Comparison of ENCODE assay signal across 20 mouse cellular contexts in genomic region chr11:23389649-23390048, GRCm38 (mm10).
A peak's percentile ranks its signal among the peaks of the same experiment; 100 is the strongest.
DNase-seq lines count a peak whose midpoint lies in the region; ATAC-seq and TF ChIP-seq lines count a peak whose summit lies in the region.
"Had no signal": no experiment of that assay in that cellular context is flagged by ENCODE, and none has a peak within 500 bp of the region (broad histone marks: within the 10 kb centered on the region; RNA-seq: fewer than 3 reads in every experiment).

No protein-coding gene starts in this region.

- no peaks in the 10 kb centered on the region for H3K9me3 ChIP-seq in liver, embryonic 13.5 days (replicated peaks)
- H3K9me3 ChIP-seq in liver, postnatal 0 days (ENCODE audit: low read length), result no peaks in the 10 kb centered on the region
- H3K9me3 ChIP-seq: embryonic facial prominence, embryonic 12.5 days; forebrain, embryonic 15.5 days; heart, embryonic 15.5 days; hindbrain, embryonic 13.5 days had no signal

- no peak overlapping the region for H3K9ac ChIP-seq in liver, embryonic 13.5 days
- no peak overlapping the region for H3K9ac ChIP-seq in liver, postnatal 0 days (replicated peaks)
- H3K9ac ChIP-seq: embryonic facial prominence, embryonic 12.5 days; forebrain, embryonic 15.5 days; heart, embryonic 15.5 days; hindbrain, embryonic 13.5 days had no signal

- H3K36me3 ChIP-seq in liver, embryonic 13.5 days, result peaks cover 41% of the 10 kb centered on the region
- peaks cover 31% of the 10 kb centered on the region for H3K36me3 ChIP-seq in liver, postnatal 0 days (replicated peaks; ENCODE audit: insufficient read depth, low read length)
- peaks cover 43% of the 10 kb centered on the region for H3K36me3 ChIP-seq in thymus, adult 2 months (ENCODE audit: control insufficient read depth, insufficient read depth, low read length)

- DNase-seq in c-Kit-positive CD71-positive TER-119-negative erythroid progenitor cells, embryonic 14.5 days (ENCODE audit: low read depth), result peak; percentile 38
- peak; percentile 8 for DNase-seq in liver, embryonic 13.5 days
- DNase-seq in liver, postnatal 0 days, result no peak
- no peak for DNase-seq in kidney, postnatal 10 days
- DNase-seq in thymus, adult 2 months, result no peak
- DNase-seq in left cerebral cortex, adult 8-10 months (ENCODE audit: low spot score in 2 of 2), result no peak
- DNase-seq: adrenal gland, adult 2 months; adrenal gland, postnatal 25 days; cerebellum, adult 11 months; cerebellum, adult 8-10 months; cerebellum, postnatal 25 days; gastrocnemius, postnatal 14 days; heart, adult 2 months; heart, postnatal 14 days had no signal

- no peak for TF ChIP-seq CTCF in liver, postnatal 0 days (IDR thresholded peaks at IDR 0.05; ENCODE audit: low read depth)
- TF ChIP-seq CTCF in thymus, adult 2 months (IDR thresholded peaks at IDR 0.05; ENCODE audit: borderline replicate concordance, control insufficient read depth, extremely low read depth, insufficient read depth, low read length, poor library complexity), result no peak

- H3K27me3 ChIP-seq in liver, embryonic 13.5 days, result no peaks in the 10 kb centered on the region
- H3K27me3 ChIP-seq in liver, postnatal 0 days (ENCODE audit: insufficient read depth, low read length), result no peaks in the 10 kb centered on the region
- no peaks in the 10 kb centered on the region for H3K27me3 ChIP-seq in thymus, adult 2 months (ENCODE audit: control insufficient read depth, insufficient read depth, low read length)
- H3K27me3 ChIP-seq: embryonic facial prominence, embryonic 12.5 days; forebrain, embryonic 15.5 days; heart, embryonic 15.5 days; hindbrain, embryonic 13.5 days had no signal

- TF ChIP-seq POLR2A in thymus, adult 2 months (IDR thresholded peaks at IDR 0.05; ENCODE audit: control insufficient read depth, extremely low read depth, insufficient read depth, low read length, poor library complexity), result no peak

- H3K4me2 ChIP-seq in liver, embryonic 13.5 days, result no peak overlapping the region
- H3K4me2 ChIP-seq in liver, postnatal 0 days (ENCODE audit: low read depth, low read length), result no peak overlapping the region
- H3K4me2 ChIP-seq: embryonic facial prominence, embryonic 12.5 days; forebrain, embryonic 15.5 days; heart, embryonic 11.5 days; heart, embryonic 15.5 days; hindbrain, embryonic 13.5 days had no signal

- H3K27ac ChIP-seq in liver, embryonic 13.5 days, result peak overlapping the region; percentile 63
- H3K27ac ChIP-seq in liver, postnatal 0 days (ENCODE audit: low read depth), result no peak overlapping the region
- no peak overlapping the region for H3K27ac ChIP-seq in thymus, adult 2 months (ENCODE audit: control insufficient read depth, insufficient read depth, low read length)
- H3K27ac ChIP-seq: embryonic facial prominence, embryonic 12.5 days; forebrain, embryonic 15.5 days; heart, adult 2 months; heart, embryonic 15.5 days; hindbrain, embryonic 13.5 days; hindbrain, postnatal 0 days had no signal

- ATAC-seq in liver, embryonic 13.5 days (ENCODE audit: low read depth), result peak; percentile 74
- 0 out of 2 replicates have a peak, but pooled peaks have one; percentile 33 for ATAC-seq in liver, postnatal 0 days
- ATAC-seq: forebrain, embryonic 15.5 days; hindbrain, postnatal 0 days had no signal

- H3K4me3 ChIP-seq in liver, embryonic 13.5 days (replicated peaks), result no peak overlapping the region
- H3K4me3 ChIP-seq in liver, postnatal 0 days (ENCODE audit: low read depth, low read length), result no peak overlapping the region
- no peak overlapping the region for H3K4me3 ChIP-seq in thymus, adult 2 months (ENCODE audit: control insufficient read depth, insufficient read depth, low read length)
- H3K4me3 ChIP-seq: embryonic facial prominence, embryonic 12.5 days; forebrain, embryonic 15.5 days; heart, adult 2 months; heart, embryonic 15.5 days; hindbrain, embryonic 13.5 days had no signal

- 47% methylated on average over 1 of the region's 1 CpGs for WGBS in liver, embryonic 13.5 days (ENCODE audit: insufficient replicate concordance)
- 59% methylated on average over 1 of the region's 1 CpGs for WGBS in liver, postnatal 0 days (ENCODE audit: insufficient replicate concordance)
- 90% methylated on average over 1 of the region's 1 CpGs for WGBS in thymus, adult 2 months

- peak; percentile 87 for TF ChIP-seq EP300 in liver, postnatal 0 days (IDR thresholded peaks at IDR 0.05; ENCODE audit: low read depth)

- H3K4me1 ChIP-seq in liver, embryonic 13.5 days (replicated peaks), result peaks cover 25% of the 10 kb centered on the region
- no peaks in the 10 kb centered on the region for H3K4me1 ChIP-seq in liver, postnatal 0 days (ENCODE audit: insufficient read depth)
- no peaks in the 10 kb centered on the region for H3K4me1 ChIP-seq in thymus, adult 2 months (replicated peaks; ENCODE audit: control insufficient read depth, insufficient read depth, low read length)
- H3K4me1 ChIP-seq: embryonic facial prominence, embryonic 12.5 days; forebrain, embryonic 15.5 days; heart, embryonic 15.5 days; hindbrain, embryonic 13.5 days had no signal

Comparison
In these comparisons a context has a peak if more than half of its experiments do, and no peak if none do; other contexts are left out.
1. DNase-seq: peak in c-Kit-positive CD71-positive TER-119-negative erythroid progenitor cells, embryonic 14.5 days (single experiment) and liver, embryonic 13.5 days (single experiment); none in liver, postnatal 0 days (single experiment), kidney, postnatal 10 days (single experiment), thymus, adult 2 months (single experiment) and left cerebral cortex, adult 8-10 months (0 of 2).